Mouse (Mus musculus) thymus, adult 2 months (tissue): ENCODE results near the gene Ush2a.

Source experiments
- CTCF ChIP-seq: fragments of 200-500 bp; IDR thresholded peaks from 2 replicates; pipeline ENCODE4 v1.5.1; 2012; ENCODE audit warnings: mild to moderate bottlenecking, control low read depth, low read length, moderate library complexity, borderline replicate concordance; ENCODE audit not compliant: control insufficient read depth, poor library complexity, insufficient read depth; ENCODE audit errors: extremely low read depth
- POLR2A ChIP-seq: fragments of 200-500 bp; IDR thresholded peaks from 2 replicates; pipeline ENCODE4 v1.6.1; 2012; ENCODE audit warnings: mild to moderate bottlenecking, low read length, control low read depth, moderate library complexity; ENCODE audit not compliant: control insufficient read depth, poor library complexity, insufficient read depth; ENCODE audit errors: extremely low read depth

- TF ChIP-seq POLR2A: no peak
- no peak for TF ChIP-seq CTCF
Measured at GRCm38 (mm10) chr1:188951091-188951490, 689.3 kb downstream of the Ush2a start.
